Mouse (Mus musculus): ENCODE measurements around the gene Slc39a11. TPM values are rescaled to one million over a fixed set of nuclear protein-coding genes. Genes with fewer than 3 reads are reported as not detected.

The Slc39a11 gene
- 41.6 and 44.4 TPM in 2 replicates for polyA plus RNA-seq (2015; fragmentation: Nextera tagmentation; extraction: Ambion mirVana)

DNA sequence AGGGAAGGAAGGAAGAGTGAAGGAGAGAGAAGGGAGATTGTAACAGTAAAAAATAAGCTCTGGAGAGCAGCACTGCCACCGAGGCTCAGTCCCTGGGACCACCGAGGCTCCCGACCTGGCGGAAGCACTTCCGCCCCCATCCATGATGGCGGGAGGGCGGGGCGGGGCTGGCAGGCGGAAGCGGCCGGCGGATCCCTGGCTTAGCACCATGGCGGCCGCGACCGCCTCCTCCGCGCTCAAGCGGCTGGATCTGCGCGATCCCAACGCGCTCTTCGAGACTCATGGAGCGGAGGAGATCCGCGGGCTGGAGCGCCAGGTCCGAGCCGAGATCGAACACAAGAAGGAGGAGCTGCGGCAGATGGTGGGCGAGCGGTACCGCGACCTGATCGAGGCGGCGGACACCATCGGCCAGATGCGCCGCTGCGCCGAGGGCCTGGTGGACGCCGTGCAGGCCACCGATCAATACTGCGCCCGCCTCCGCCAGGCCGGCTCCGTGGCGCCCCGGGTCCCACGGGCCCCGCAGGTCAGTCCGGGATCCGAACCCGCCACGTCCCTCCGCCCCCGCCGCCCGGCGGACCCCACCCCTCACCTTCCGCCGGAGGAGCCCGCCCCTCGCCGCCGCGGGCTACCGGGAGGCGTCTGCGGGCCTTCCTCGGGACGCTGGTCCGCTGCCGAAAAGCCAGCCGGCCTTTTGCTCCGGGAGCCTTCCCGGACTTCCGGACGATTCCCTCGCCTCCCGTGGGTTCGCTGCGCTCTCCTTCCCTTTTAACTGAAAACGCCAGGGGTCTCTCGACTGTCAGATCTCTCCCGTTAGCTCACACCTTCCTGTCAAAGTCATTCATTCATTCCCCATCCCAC lies at the start of gene Slc39a11:
TSS of gene Slc39a11 (minus strand) at position 727 of the 858 bp plus-strand sequence.
- WGBS: under 1% methylated on average over 53 of the region's 91 CpGs
- Histone ChIP-seq H3K4me1 (replicated peaks; ENCODE audit: control insufficient read depth, insufficient read depth, low read length) (peaks cover 24% of the 10 kb centered on the region), H3K9ac (replicated peaks; ENCODE audit: low read depth, low read length) (peak within 1 kb of the TSS; percentile 95), H3K27me3 (replicated peaks; ENCODE audit: control insufficient read depth, insufficient read depth, low read length) (no peaks in the 10 kb centered on the region), H3K4me2 (ENCODE audit: low read length) (peak within 1 kb of the TSS; percentile 67), H3K27ac (ENCODE audit: low read length) (peak within 1 kb of the TSS; percentile 88), H3K36me3 (ENCODE audit: control insufficient read depth, insufficient read depth) (peaks cover 23% of the 10 kb centered on the region), H3K4me3 (replicated peaks; ENCODE audit: low read length) (peak within 1 kb of the TSS; percentile 82), H3K9me3 (ENCODE audit: control insufficient read depth, low read length) (no peaks in the 10 kb centered on the region)
- peak; percentile 81 for ATAC-seq

DNA sequence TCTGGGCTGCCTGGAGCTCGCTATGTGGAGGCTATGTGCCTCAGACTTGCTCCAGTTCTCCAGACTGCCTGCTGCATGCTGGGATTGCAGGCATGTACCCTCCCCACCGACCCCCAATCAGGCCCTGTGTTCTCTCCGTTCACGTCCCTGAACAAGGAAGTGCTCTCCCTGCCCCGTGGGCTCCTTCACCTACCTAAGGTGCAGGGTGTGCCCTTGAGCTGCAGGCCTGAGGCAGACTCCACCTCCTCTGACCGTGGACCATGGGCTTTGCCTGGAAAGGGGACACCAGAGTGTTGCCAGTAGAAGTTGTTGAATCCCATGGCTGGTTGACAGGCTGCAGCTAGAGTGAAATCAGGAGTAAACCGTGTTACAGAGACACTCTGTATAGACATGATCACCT lies 49.8 kb upstream of the Slc39a11 start:
- Histone ChIP-seq H3K9me3 (ENCODE audit: control insufficient read depth, low read length) (no peaks in the 10 kb centered on the region; the same call in 1 of the 2 replicates), H3K27ac (ENCODE audit: low read length) (no peak overlapping the region), H3K27me3 (replicated peaks; ENCODE audit: control insufficient read depth, insufficient read depth, low read length) (no peaks in the 10 kb centered on the region), H3K36me3 (ENCODE audit: control insufficient read depth, insufficient read depth) (peaks cover 15% of the 10 kb centered on the region), H3K9ac (replicated peaks; ENCODE audit: low read depth, low read length) (no peak overlapping the region), H3K4me2 (ENCODE audit: low read length) (no peak overlapping the region), H3K4me1 (replicated peaks; ENCODE audit: control insufficient read depth, insufficient read depth, low read length) (no peaks in the 10 kb centered on the region), H3K4me3 (replicated peaks; ENCODE audit: low read length) (no peak overlapping the region)
- ATAC-seq: no peak
- 87% methylated on average over 7 of the region's 7 CpGs for WGBS

DNA sequence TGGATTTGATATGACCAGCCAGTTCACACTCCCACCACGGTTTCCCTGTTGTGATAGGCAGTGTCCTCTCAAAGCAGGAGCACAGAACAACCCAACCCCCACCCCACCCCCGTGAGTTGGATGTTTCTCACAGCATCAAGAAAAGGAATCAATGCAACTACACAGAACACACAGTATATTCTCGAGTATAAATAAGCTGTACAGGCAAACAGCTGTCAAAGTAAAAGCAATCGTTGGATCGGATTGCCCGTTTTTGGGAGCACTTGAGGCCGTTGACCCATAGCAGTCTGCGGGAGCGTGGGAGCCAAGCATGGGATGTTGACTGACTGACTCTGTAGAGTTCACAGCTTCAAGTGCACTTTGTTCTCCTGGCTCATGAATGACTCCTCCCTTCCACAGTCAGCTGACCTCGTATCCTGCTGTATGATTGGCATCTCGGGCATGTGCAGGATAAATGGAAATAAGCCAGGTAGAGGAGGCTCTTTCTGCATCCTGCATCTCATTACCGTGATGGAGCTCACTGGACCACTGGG lies 48.2 kb upstream of the Slc39a11 start:
- H3K9me3 ChIP-seq (ENCODE audit: control insufficient read depth, low read length): no peaks in the 10 kb centered on the region; the same call in 1 of the 2 replicates
- no peaks in the 10 kb centered on the region for H3K27me3 ChIP-seq (replicated peaks; ENCODE audit: control insufficient read depth, insufficient read depth, low read length)
- H3K4me2 ChIP-seq (ENCODE audit: low read length): no peak overlapping the region
- peaks cover 21% of the 10 kb centered on the region for H3K36me3 ChIP-seq (ENCODE audit: control insufficient read depth, insufficient read depth)
- no peak overlapping the region for H3K9ac ChIP-seq (replicated peaks; ENCODE audit: low read depth, low read length)
- WGBS: 68% methylated on average over 12 of the region's 12 CpGs
- no peak for ATAC-seq
- H3K4me1 ChIP-seq (replicated peaks; ENCODE audit: control insufficient read depth, insufficient read depth, low read length): no peaks in the 10 kb centered on the region
- H3K27ac ChIP-seq (ENCODE audit: low read length): no peak overlapping the region
- H3K4me3 ChIP-seq (replicated peaks; ENCODE audit: low read length): no peak overlapping the region

DNA sequence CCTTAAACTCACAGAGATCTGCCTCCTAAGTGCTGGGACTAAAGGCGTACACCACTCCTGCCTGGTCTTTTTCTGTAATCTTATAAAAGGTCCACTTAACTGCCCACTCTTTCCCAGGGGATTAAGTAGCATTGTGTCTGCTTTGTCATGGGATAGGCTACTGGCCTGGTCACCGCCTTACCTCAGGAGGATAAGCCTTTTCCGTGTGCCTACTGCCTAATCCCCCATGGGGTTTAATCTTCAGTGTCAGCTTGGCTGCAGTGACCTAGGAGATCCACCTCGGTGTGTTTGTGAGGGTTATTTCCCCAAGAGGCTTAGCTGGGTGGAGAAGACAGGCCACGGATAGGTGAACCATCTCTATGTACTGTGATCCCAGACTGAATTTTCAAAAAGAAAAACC lies 47.7 kb upstream of the Slc39a11 start:
- Histone ChIP-seq H3K27ac (ENCODE audit: low read length) (no peak overlapping the region), H3K4me1 (replicated peaks; ENCODE audit: control insufficient read depth, insufficient read depth, low read length) (no peaks in the 10 kb centered on the region), H3K4me2 (ENCODE audit: low read length) (no peak overlapping the region), H3K4me3 (replicated peaks; ENCODE audit: low read length) (no peak overlapping the region), H3K27me3 (replicated peaks; ENCODE audit: control insufficient read depth, insufficient read depth, low read length) (no peaks in the 10 kb centered on the region), H3K9ac (replicated peaks; ENCODE audit: low read depth, low read length) (no peak overlapping the region), H3K9me3 (ENCODE audit: control insufficient read depth, low read length) (no peaks in the 10 kb centered on the region; the same call in 1 of the 2 replicates), H3K36me3 (ENCODE audit: control insufficient read depth, insufficient read depth) (peaks cover 23% of the 10 kb centered on the region)
- WGBS: 35% methylated on average over 5 of the region's 5 CpGs
- ATAC-seq: no peak

DNA sequence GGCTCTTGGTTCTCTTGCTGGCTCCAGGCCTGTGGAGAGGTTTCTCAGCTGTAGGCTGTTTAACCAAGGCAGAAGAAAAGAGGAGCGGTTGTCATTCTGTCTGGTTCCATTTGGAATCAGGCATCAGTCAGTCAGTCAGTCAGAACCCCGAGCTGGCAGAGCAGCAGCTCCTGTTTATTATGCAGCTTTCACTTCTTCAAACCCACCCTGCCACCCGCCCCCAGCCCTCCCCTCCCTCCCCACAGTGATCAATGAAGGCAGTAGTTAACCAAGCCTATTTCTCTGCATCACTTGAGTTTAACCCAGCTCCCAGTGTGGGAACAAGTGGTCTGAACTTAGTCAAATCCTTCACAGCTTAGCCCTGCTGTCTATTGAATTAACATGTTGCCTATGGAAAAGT lies 42.0 kb upstream of the Slc39a11 start:
- no peak overlapping the region for H3K4me3 ChIP-seq (replicated peaks; ENCODE audit: low read length)
- H3K36me3 ChIP-seq (ENCODE audit: control insufficient read depth, insufficient read depth): peaks cover 45% of the 10 kb centered on the region
- H3K27ac ChIP-seq (ENCODE audit: low read length): no peak overlapping the region
- H3K4me1 ChIP-seq (replicated peaks; ENCODE audit: control insufficient read depth, insufficient read depth, low read length): peaks cover 3% of the 10 kb centered on the region
- WGBS: 64% methylated on average over 3 of the region's 3 CpGs
- no peak for ATAC-seq
- no peaks in the 10 kb centered on the region for H3K27me3 ChIP-seq (replicated peaks; ENCODE audit: control insufficient read depth, insufficient read depth, low read length)
- no peak overlapping the region for H3K4me2 ChIP-seq (ENCODE audit: low read length)
- H3K9ac ChIP-seq (replicated peaks; ENCODE audit: low read depth, low read length): no peak overlapping the region
- no peaks in the 10 kb centered on the region; the same call in 1 of the 2 replicates for H3K9me3 ChIP-seq (ENCODE audit: control insufficient read depth, low read length)

DNA sequence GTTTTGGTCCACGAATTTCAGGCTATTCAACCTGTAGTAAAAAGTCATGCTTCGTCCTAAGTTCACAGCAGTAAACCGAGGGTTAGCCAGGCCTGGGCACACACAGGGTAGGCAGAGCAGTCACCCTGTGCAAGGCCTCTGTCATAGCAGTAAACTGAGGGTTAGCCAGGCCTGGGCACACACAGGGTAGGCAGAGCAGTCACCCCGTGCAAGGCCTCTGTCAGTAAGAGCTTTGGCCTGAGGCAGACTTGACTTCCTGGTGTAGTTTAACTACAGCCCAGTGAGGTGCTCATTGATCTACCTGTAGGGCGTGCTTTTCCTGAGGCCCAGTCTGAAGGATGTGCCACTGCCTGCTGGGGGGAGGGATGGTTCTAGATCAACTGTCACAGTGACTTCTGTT lies 41.4 kb upstream of the Slc39a11 start:
- H3K36me3 ChIP-seq (ENCODE audit: control insufficient read depth, insufficient read depth): peaks cover 42% of the 10 kb centered on the region
- peaks cover 8% of the 10 kb centered on the region for H3K4me1 ChIP-seq (replicated peaks; ENCODE audit: control insufficient read depth, insufficient read depth, low read length)
- no peak overlapping the region for H3K4me3 ChIP-seq (replicated peaks; ENCODE audit: low read length)
- ATAC-seq: no peak
- no peak overlapping the region for H3K4me2 ChIP-seq (ENCODE audit: low read length)
- H3K9ac ChIP-seq (replicated peaks; ENCODE audit: low read depth, low read length): no peak overlapping the region
- H3K9me3 ChIP-seq (ENCODE audit: control insufficient read depth, low read length): no peaks in the 10 kb centered on the region; the same call in 1 of the 2 replicates
- no peaks in the 10 kb centered on the region for H3K27me3 ChIP-seq (replicated peaks; ENCODE audit: control insufficient read depth, insufficient read depth, low read length)
- H3K27ac ChIP-seq (ENCODE audit: low read length): no peak overlapping the region
- 85% methylated on average over 5 of the region's 5 CpGs for WGBS

DNA sequence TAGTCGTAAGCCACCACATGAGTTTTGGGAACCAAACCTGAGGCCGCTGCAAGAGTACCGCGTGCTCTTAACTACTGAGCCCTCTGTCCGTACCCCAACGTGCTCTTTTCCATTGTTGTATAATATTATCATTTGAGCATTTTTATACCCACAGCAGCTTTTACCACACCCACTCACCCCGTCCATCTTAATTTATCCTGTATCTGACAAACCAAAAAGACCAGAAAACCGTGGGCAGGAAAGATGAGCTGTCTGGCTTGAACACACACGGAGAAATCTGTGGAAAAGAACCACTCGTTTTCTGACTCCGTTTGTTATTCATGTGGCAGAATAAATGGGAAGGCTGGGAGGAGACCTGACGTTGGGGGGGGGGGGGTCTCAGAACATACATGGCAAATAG lies 40.6 kb upstream of the Slc39a11 start:
- Histone ChIP-seq H3K9ac (replicated peaks; ENCODE audit: low read depth, low read length) (no peak overlapping the region), H3K27me3 (replicated peaks; ENCODE audit: control insufficient read depth, insufficient read depth, low read length) (no peaks in the 10 kb centered on the region), H3K27ac (ENCODE audit: low read length) (no peak overlapping the region), H3K9me3 (ENCODE audit: control insufficient read depth, low read length) (no peaks in the 10 kb centered on the region), H3K36me3 (ENCODE audit: control insufficient read depth, insufficient read depth) (peaks cover 37% of the 10 kb centered on the region), H3K4me3 (replicated peaks; ENCODE audit: low read length) (no peak overlapping the region), H3K4me2 (ENCODE audit: low read length) (no peak overlapping the region), H3K4me1 (replicated peaks; ENCODE audit: control insufficient read depth, insufficient read depth, low read length) (peaks cover 14% of the 10 kb centered on the region)
- 94% methylated on average over 12 of the region's 12 CpGs for WGBS
- no peak for ATAC-seq

DNA sequence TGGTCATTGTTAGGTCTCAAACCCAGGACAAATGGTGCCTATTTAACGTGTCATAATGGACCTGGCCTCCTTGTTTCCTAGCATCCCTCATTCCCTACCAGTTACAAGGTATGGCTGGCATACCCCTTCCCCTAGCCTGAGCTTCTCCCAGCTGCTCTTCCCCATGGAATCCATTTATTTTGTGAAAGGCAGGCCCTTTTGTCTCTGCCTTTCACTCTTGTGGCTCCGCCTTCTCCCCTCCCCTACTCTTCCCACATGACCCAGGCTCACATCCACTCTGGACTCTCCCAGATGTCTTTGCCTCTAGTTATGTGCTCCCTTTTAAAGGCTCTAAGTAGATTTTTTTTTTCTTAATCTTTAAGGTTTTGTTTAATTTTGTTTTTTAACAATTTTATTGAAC lies 37.2 kb upstream of the Slc39a11 start:
- H3K36me3 ChIP-seq (ENCODE audit: control insufficient read depth, insufficient read depth): peaks cover 20% of the 10 kb centered on the region
- no peak for ATAC-seq
- H3K27me3 ChIP-seq (replicated peaks; ENCODE audit: control insufficient read depth, insufficient read depth, low read length): no peaks in the 10 kb centered on the region
- H3K4me2 ChIP-seq (ENCODE audit: low read length): no peak overlapping the region
- 43% methylated on average over 2 of the region's 2 CpGs for WGBS
- no peak overlapping the region; the same call in 1 of the 2 replicates for H3K9ac ChIP-seq (replicated peaks; ENCODE audit: low read depth, low read length)
- H3K4me1 ChIP-seq (replicated peaks; ENCODE audit: control insufficient read depth, insufficient read depth, low read length): peaks cover 34% of the 10 kb centered on the region
- no peak overlapping the region for H3K4me3 ChIP-seq (replicated peaks; ENCODE audit: low read length)
- no peak overlapping the region for H3K27ac ChIP-seq (ENCODE audit: low read length)
- H3K9me3 ChIP-seq (ENCODE audit: control insufficient read depth, low read length): no peaks in the 10 kb centered on the region

DNA sequence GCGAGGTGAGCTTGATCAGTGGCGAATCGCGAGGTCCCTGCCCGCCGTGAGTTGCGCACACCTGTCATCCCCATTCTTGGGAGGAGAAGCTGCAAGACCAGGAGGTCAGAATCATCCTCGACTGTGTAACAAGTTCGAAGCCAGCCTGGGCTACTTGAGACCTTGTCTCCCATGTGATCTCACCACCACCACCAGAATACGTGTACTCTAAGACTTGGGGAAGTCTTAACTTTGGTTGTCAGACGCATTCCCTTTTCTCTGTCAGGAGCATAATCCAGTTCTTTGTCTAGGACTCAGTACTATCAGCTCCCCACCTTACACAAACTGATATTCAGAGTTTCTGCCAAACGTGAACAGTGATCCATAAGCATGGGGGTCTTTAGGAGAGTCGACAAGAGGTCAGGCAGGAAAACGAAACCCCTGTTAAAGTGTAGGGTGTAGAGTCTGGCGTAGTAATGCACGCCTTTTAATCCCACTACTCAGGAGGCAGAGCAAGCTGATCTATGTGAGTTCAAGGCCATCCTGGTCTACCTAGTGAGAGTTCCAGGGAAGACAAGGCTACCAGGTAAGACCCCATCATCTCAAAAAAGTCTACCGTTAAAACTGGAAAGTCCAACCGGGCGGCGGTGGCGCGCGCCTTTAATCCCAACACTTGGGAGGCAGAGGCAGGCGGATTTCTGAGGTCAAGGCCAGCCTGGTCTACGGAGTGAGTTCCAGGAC lies 35.0 kb upstream of the Slc39a11 start:
- Histone ChIP-seq H3K9ac (replicated peaks; ENCODE audit: low read depth, low read length) (peak overlapping the region; percentile 80), H3K9me3 (ENCODE audit: control insufficient read depth, low read length) (no peaks in the 10 kb centered on the region), H3K4me1 (replicated peaks; ENCODE audit: control insufficient read depth, insufficient read depth, low read length) (peaks cover 41% of the 10 kb centered on the region), H3K36me3 (ENCODE audit: control insufficient read depth, insufficient read depth) (peaks cover 18% of the 10 kb centered on the region), H3K4me3 (replicated peaks; ENCODE audit: low read length) (peak overlapping the region; percentile 85), H3K4me2 (ENCODE audit: low read length) (peak overlapping the region; percentile 76), H3K27ac (ENCODE audit: low read length) (peak overlapping the region; percentile 91; the same call in 1 of the 2 replicates), H3K27me3 (replicated peaks; ENCODE audit: control insufficient read depth, insufficient read depth, low read length) (no peaks in the 10 kb centered on the region)
- ATAC-seq: no peak; the same call in 1 of the 2 replicates
- 42% methylated on average over 25 of the region's 25 CpGs for WGBS

Data from forebrain, embryonic 16.5 days (tissue).